Mouse (Mus musculus): ENCODE results near the gene C87436.
"Not testable (repeated sequence)": the region's sequence is repeated elsewhere in the genome, so short reads cannot be mapped to it uniquely, and the experiment has no call there.

C87436 gene

DNA sequence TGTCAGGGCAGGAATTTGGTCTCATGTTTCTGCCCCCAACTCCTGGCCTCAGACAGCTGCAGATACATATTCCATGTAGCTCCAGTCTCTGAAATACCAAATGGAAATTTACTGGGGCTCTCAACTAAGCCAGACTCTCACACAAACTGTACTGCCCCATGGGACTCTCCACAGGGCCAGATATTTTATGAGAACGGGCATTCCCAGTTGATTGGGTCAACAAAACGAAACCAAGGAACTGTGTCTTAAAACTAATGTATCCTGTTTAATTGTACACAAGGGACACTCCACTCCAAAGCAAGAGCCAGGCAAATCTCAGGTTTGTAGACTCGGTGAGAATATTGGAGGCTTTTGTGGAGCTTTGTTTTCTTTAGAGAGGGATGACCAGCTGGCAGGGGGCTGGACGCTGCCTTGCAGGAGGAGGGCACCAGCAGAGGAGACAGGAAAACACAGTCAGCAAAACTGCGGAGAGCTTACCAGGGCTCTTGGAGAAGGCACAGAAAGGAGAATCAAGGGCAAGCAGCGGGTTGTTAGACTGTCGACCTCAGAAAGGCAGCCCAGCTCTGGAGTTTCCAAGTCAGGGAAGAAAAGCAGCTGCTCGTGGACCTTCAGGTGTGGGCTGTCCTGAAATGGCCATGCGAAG lies 42.1 kb downstream of the C87436 start:
- in situ Hi-C loops (cut with MboI, MseI): no loop called here

DNA sequence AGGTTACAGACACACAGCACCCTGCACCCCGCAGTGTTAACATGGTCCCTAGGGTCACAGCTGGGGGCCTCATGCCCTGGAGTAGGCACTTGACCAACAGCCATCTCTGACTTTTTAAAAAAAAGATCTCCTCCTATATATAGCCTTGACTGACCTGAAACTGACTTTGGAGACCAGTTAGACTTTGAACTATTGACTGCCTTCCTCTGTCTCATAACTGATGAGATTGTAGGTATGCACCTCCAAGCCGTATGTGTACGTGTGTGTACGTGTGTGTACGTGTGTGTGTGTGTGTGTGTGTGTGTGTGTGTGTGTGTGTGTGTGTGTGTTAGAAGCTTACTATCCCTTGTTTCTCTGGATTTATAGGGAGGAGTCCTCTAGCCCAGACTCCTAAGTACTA lies 43.7 kb downstream of the C87436 start:
- in situ Hi-C loops (cut with MboI, MseI): no loop called here

DNA sequence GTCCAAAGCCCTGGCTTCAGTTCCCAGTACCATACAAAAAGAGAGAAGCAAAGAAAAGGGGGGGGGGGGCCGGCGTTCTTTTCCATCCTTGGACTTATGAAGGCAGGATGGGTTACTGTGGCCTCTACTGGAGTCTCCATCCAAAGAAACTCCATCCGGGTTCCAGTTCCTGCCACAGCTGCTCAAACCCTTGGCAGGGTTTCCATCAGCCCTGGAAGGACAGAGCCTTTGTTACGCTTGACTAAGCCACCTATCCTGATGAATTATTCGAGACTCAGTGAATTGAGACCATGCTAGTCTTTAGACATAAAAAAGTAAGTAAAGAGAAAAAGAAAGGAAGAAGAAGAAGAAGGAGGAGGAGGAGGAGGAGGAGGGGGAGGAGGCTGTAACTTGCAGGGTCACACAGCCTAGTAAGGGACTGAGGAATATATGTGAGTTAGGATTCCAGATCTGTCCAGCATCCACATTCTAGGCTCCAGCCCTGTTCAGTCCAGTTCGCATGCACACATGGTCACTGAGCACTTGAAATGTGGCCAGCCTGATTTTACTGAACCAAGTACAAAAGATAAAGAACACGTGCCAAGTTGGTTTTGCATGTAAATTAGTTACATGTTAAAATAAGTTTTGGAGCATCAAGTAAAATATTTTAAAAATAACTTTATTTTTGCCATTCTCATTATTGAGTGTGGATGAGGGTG lies 47.9 kb downstream of the C87436 start:
- in situ Hi-C loops (cut with MboI, MseI): no loop called here

GRCm38 (mm10) chr6:86487358-86488148 lies 49.4 kb downstream of the C87436 start:
- in situ Hi-C loops (cut with MboI, MseI): no loop called here

- in situ Hi-C loops (cut with MboI, MseI): no loop called here
Observed at GRCm38 (mm10) chr6:86488149-86488485, 49.9 kb downstream of the C87436 start.

GRCm38 (mm10) chr6:86489945-86490344 lies 51.8 kb downstream of the C87436 start:
- in situ Hi-C loops (cut with MboI, MseI): no loop called here

GRCm38 (mm10) chr6:86490413-86490812 lies 52.2 kb downstream of the C87436 start:
- in situ Hi-C loops (cut with MboI, MseI): not testable (repeated sequence)

DNA sequence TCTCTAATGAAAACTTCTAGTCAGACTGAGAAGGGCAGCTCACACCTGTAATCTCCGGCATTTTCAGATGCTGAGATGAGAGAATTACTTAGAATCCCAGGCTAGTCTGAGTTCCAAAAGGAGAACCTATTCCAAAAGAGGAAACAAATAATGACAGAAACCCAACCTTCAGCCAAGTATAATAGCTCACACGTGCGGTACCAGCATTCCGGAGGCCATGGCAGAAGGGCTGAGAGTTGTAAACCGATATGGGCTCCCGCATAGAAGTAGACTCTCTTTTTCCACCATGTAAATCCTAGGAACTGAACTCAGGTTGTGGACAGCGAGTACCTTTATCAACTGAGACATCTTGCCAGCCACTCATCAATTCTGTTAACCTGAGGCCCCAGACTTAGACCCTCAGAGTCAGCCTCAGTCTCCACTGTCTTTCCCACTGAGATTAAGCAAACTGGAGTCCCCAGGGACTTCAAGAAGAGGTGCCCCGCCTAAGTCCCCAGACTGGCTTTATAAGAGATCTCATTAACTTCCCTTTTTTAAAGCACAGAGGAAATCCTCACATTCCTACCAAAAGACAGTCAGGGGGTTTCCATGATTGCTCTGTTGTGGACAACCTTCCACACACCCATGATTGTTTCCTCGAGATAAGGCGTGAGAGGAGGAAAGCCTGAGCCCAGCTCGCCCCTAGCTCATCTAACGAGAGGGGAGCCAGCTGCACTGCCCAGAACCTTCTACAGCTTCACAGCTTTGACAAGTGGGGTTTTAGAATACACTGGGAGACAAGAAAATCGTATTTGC lies 55.5 kb downstream of the C87436 start:
- in situ Hi-C loops (cut with MboI, MseI): no loop called here

- in situ Hi-C loops (cut with MboI, MseI): no loop called here
Observed at GRCm38 (mm10) chr6:86494767-86495166, 56.6 kb downstream of the C87436 start.

- in situ Hi-C loops (cut with MboI, MseI): no loop called here
Observed at GRCm38 (mm10) chr6:86495661-86496060, 57.5 kb downstream of the C87436 start.

DNA sequence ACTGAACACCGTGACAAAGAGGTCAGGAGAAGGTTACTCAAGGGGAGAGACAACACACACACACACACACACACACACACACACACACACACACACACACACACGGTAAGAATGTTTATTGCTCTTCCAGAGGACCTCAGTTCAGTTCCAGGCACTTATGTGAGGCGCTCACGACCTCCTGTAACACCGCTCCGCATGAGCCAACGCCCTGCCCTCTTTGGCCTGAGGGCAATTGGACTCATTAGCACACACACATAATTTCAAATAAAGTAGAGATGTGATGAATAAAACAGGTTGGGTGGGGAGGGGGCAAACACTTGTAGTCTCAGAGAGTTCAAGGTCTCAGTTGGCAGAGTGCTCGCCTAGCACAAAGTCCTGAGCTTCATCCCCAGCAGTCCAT lies 58.0 kb downstream of the C87436 start:
- in situ Hi-C loops (cut with MboI, MseI): no loop called here

- in situ Hi-C loops (cut with MboI, MseI): no loop called here
Observed at GRCm38 (mm10) chr6:86496585-86496984, 58.4 kb downstream of the C87436 start.

DNA sequence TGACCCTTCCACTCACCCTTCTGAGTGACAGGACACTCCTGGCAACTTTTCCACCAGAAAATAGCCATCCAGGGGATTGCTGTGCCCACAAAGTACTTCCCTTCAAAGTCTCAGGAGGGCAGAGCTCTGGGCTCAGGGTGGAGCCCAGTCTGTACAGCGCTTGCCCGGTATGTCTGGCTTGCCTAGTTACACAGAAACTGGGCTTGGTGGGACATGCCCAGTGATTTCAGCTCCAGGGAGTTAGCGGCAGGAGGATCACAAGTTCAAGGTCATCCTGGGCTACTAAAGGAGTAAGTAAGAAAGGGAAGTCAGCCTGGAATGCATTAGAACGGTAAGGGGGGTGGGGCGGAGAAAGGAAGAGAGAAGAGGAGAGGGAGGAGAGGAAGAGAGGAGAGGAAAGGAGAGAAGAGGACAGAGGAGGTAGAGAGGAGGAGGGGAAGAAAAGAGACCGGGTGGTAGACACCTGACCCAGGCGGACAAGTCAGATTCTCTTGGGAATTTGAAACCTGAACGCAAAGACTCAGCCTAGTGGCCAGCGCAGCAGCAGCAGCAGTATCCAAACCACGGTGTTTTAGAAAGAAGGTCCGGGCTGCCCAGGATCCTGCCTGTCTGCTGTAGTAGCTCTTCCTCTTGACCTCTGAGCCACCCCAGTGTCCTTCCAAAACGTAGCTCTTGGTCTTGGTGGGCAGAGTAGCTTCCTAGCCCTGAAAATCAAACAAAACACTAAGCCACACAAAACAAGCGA lies 59.1 kb downstream of the C87436 start:
- in situ Hi-C loops (cut with MboI, MseI): no loop called here

- in situ Hi-C loops (cut with MboI, MseI): no loop called here
Observed at GRCm38 (mm10) chr6:86497942-86498732, 60.0 kb downstream of the C87436 start.

GRCm38 (mm10) chr6:86499571-86500109 lies 61.5 kb downstream of the C87436 start:
- in situ Hi-C loops (cut with MboI, MseI): no loop called here

DNA sequence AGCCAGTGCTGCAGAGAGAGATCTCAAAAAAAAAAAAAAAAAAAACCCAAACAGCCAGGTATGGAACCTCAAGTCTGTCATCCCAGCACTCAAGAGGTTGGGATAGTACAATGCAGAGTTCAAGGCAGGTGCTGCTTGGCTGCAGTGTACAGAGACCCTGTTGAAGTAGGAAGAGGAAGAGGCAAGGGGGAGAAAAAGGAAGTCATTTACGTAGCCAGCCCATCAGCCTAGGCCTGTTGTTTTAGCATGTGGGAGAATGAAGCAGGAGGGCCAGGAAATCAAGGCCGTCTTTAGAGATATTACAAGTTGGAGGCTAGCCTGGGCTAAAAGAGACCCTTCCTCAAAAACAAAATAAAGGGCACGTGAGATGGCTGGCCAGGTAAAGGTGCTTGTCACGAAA lies 65.3 kb downstream of the C87436 start:
- in situ Hi-C loops (cut with MboI, MseI): no loop called here

DNA sequence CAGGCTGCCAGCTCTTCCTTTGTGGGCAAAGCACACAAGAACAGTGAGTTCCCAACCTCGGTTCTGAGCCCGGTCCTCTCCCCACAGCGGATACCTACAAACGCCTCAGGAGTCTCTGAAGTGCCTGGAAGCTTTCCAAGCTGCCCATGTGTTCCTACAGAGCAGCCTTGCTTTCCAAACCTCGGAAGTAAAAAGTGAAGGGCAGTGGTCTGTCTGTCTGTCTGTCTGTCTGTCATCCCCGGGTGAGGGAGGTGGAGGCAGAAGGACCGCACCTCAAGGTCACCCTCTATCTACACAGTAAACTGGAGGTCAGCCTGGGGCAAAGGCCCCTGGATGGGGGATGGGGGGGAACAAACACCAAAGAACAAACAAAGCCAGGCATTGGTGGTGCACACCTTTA lies 67.5 kb downstream of the C87436 start:
- in situ Hi-C loops (cut with MboI, MseI): no loop called here

DNA sequence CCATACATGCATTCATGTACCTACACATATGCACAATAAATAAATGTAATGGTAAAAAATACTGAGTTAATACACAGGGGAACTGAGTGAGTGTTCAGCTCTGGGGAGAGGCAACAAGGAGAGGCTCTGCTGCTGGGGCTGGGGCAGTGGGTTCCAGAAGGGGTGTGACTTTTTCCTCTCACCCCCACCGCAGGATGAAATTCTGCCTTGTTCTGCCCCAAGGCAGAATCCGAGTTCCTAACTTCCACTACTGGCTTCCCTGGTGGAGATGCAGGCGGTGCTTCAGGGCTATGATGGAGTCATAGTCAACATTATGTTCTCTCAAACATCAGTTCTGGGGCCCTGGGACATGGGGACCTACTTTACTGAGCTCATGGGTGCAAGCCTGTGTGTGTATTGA lies 68.1 kb downstream of the C87436 start:
- in situ Hi-C loops (cut with MboI, MseI): no loop called here

DNA sequence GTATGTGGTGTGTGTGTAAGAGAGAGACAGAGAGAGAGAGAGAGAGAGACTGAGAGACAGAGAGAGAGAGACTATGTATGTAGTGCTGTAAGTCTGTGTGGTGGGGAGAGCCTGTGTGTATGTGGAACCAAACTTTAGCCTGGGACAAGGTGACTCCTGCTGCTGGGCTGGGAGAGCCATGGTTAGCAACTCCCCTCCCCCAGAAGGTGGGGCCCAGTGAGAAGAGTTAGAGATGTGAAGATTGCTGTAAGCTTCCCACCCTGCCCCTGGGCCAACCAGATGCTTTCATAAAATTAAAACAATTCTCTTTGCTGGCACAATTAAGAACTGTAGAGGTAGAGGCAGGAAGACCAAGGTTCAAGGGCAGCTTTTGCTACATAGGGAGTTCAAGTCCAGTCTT lies 68.9 kb downstream of the C87436 start:
- in situ Hi-C loops (cut with MboI, MseI): no loop called here

- in situ Hi-C loops (cut with MboI, MseI): no loop called here
Observed at GRCm38 (mm10) chr6:86508736-86509135, 70.6 kb downstream of the C87436 start.
